Mouse (Mus musculus): ENCODE data around the gene Syce2.

Syce2 gene

GRCm38 (mm10) chr8:84912895-84913501 is 41.1 kb downstream of the Syce2 start:
- in situ Hi-C loops (cut with MboI; ENCODE audit: low pct_unique_long_range_greater_than_20kb in 1 of 2, low sequenced_read_pairs in 2 of 2, unreplicated experiment in 1 of 2), result no loop called here

- in situ Hi-C loops (cut with MboI; ENCODE audit: low pct_unique_long_range_greater_than_20kb in 1 of 2, low sequenced_read_pairs in 2 of 2, unreplicated experiment in 1 of 2), result no loop called here
Observed at GRCm38 (mm10) chr8:84913502-84913900, 41.6 kb downstream of the Syce2 start.

- in situ Hi-C loops (cut with MboI; ENCODE audit: low pct_unique_long_range_greater_than_20kb in 1 of 2, low sequenced_read_pairs in 2 of 2, unreplicated experiment in 1 of 2), result no loop called here
Observed at GRCm38 (mm10) chr8:84913960-84914359, 42.0 kb downstream of the Syce2 start.

GRCm38 (mm10) chr8:84915269-84915668 is 43.4 kb downstream of the Syce2 start:
- in situ Hi-C loops (cut with MboI; ENCODE audit: low pct_unique_long_range_greater_than_20kb in 1 of 2, low sequenced_read_pairs in 2 of 2, unreplicated experiment in 1 of 2), result no loop called here

- in situ Hi-C loops (cut with MboI; ENCODE audit: low pct_unique_long_range_greater_than_20kb in 1 of 2, low sequenced_read_pairs in 2 of 2, unreplicated experiment in 1 of 2), result no loop called here
Observed at GRCm38 (mm10) chr8:84917781-84918180, 45.9 kb downstream of the Syce2 start.

- in situ Hi-C loops (cut with MboI; ENCODE audit: low pct_unique_long_range_greater_than_20kb in 1 of 2, low sequenced_read_pairs in 2 of 2, unreplicated experiment in 1 of 2), result no loop called here
Observed at GRCm38 (mm10) chr8:84918646-84919045, 46.7 kb downstream of the Syce2 start.

GRCm38 (mm10) chr8:84921596-84921995 is 49.7 kb downstream of the Syce2 start:
- in situ Hi-C loops (cut with MboI; ENCODE audit: low pct_unique_long_range_greater_than_20kb in 1 of 2, low sequenced_read_pairs in 2 of 2, unreplicated experiment in 1 of 2), result no loop called here

- in situ Hi-C loops (cut with MboI; ENCODE audit: low pct_unique_long_range_greater_than_20kb in 1 of 2, low sequenced_read_pairs in 2 of 2, unreplicated experiment in 1 of 2), result no loop called here
Observed at GRCm38 (mm10) chr8:84925557-84925956, 53.6 kb downstream of the Syce2 start.

GRCm38 (mm10) chr8:84927513-84927912 is 55.6 kb downstream of the Syce2 start:
- in situ Hi-C loops (cut with MboI; ENCODE audit: low pct_unique_long_range_greater_than_20kb in 1 of 2, low sequenced_read_pairs in 2 of 2, unreplicated experiment in 1 of 2), result no loop called here

GRCm38 (mm10) chr8:84928456-84929306 is 56.8 kb downstream of the Syce2 start:
- in situ Hi-C loops (cut with MboI; ENCODE audit: low pct_unique_long_range_greater_than_20kb in 1 of 2, low sequenced_read_pairs in 2 of 2, unreplicated experiment in 1 of 2), result no loop called here

GRCm38 (mm10) chr8:84930582-84930981 is 58.7 kb downstream of the Syce2 start:
- in situ Hi-C loops (cut with MboI; ENCODE audit: low pct_unique_long_range_greater_than_20kb in 1 of 2, low sequenced_read_pairs in 2 of 2, unreplicated experiment in 1 of 2), result no loop called here

GRCm38 (mm10) chr8:84933767-84934559 is 62.1 kb downstream of the Syce2 start:
- in situ Hi-C loops (cut with MboI; ENCODE audit: low pct_unique_long_range_greater_than_20kb in 1 of 2, low sequenced_read_pairs in 2 of 2, unreplicated experiment in 1 of 2), result no loop called here

GRCm38 (mm10) chr8:84934860-84935259 is 62.9 kb downstream of the Syce2 start:
- in situ Hi-C loops (cut with MboI; ENCODE audit: low pct_unique_long_range_greater_than_20kb in 1 of 2, low sequenced_read_pairs in 2 of 2, unreplicated experiment in 1 of 2), result no loop called here

GRCm38 (mm10) chr8:84935489-84935888 is 63.6 kb downstream of the Syce2 start:
- in situ Hi-C loops (cut with MboI; ENCODE audit: low pct_unique_long_range_greater_than_20kb in 1 of 2, low sequenced_read_pairs in 2 of 2, unreplicated experiment in 1 of 2), result no loop called here

- in situ Hi-C loops (cut with MboI; ENCODE audit: low pct_unique_long_range_greater_than_20kb in 1 of 2, low sequenced_read_pairs in 2 of 2, unreplicated experiment in 1 of 2), result no loop called here
Observed at GRCm38 (mm10) chr8:84936041-84936961, 64.4 kb downstream of the Syce2 start.

GRCm38 (mm10) chr8:84936962-84937546 is 65.1 kb downstream of the Syce2 start, which contains the start of gene Mast1:
Gene Mast1, minus strand, starts transcription at chr8:84937359.
- in situ Hi-C loops (cut with MboI; ENCODE audit: low pct_unique_long_range_greater_than_20kb in 1 of 2, low sequenced_read_pairs in 2 of 2, unreplicated experiment in 1 of 2), result no loop called here

Data from mouse embryonic stem cell (cell line).